Mouse (Mus musculus) kidney, postnatal 0 days (tissue): ENCODE results near the gene Gm21671. TPM values are rescaled to one million over a fixed set of nuclear protein-coding genes. Genes with fewer than 3 reads are reported as not detected.
A peak's percentile ranks its signal among the peaks of the same experiment; 100 is the strongest.
"Not testable (repeated sequence)": the region's sequence is repeated elsewhere in the genome, so short reads cannot be mapped to it uniquely, and the experiment has no call there.

Experiments
- ATAC-seq: fragments of 200-750 bp; cut with Nextera tagmentation; replicated peaks from 2 replicates; pipeline ENCODE4 v1.8.0; 2017; ENCODE audit warnings: low read depth, moderate number of reproducible peaks, moderate TSS enrichment, moderate library complexity; ENCODE audit not compliant: low FRiP score
- DNase-seq: peaks from one replicate; pipeline ENCODE4 v3.0.0-alpha.2; 2016; ENCODE audit warnings: low spot score
- H3K27ac ChIP-seq: fragments of 300-500 bp; sonication (generic); 2 replicates; pipeline ENCODE4 v1.5.1; 2014; ENCODE audit warnings: mild to moderate bottlenecking
- H3K27me3 ChIP-seq: fragments of 300-500 bp; sonication (generic); 2 replicates; pipeline ENCODE4 v1.6.1; 2014; ENCODE audit warnings: low read length, mixed read lengths; ENCODE audit not compliant: insufficient read depth
- H3K36me3 ChIP-seq: fragments of 300-500 bp; sonication (generic); 2 replicates; pipeline ENCODE4 v1.6.1; 2014; ENCODE audit warnings: low read length, mixed read lengths; ENCODE audit not compliant: insufficient read depth
- H3K4me1 ChIP-seq: fragments of 300-500 bp; sonication (generic); replicated peaks from 2 replicates; pipeline ENCODE4 v1.6.1; 2014; ENCODE audit warnings: antibody characterized with exemption, low read length, mixed read lengths; ENCODE audit not compliant: insufficient read depth
- H3K4me2 ChIP-seq: fragments of 300-500 bp; sonication (generic); 2 replicates; pipeline ENCODE4 v1.6.1; 2014; ENCODE audit warnings: mild to moderate bottlenecking, low read length, moderate library complexity, mixed read lengths
- H3K4me3 ChIP-seq: fragments of 300-500 bp; sonication (generic); replicated peaks from 2 replicates; pipeline ENCODE4 v1.5.1; 2014; ENCODE audit warnings: low read depth, low read length
- H3K9ac ChIP-seq: fragments of 300-500 bp; sonication (generic); 2 replicates; pipeline ENCODE4 v1.6.1; 2014; ENCODE audit warnings: low read depth, low read length
- H3K9me3 ChIP-seq: fragments of 300-500 bp; sonication (generic); replicated peaks from 2 replicates; pipeline ENCODE4 v1.6.1; 2016; ENCODE audit warnings: low read length, inconsistent platforms, mixed read lengths
- WGBS: fragments of 180-500 bp; shearing (Covaris S2); extraction: QIAGEN DNeasy Blood & Tissue Kit; methylation state at CpG from one replicate; pipeline ENCODE4 v1.1.7; 2014; 5-methylcytosine and 5-hydroxymethylcytosine counted together
- polyA plus RNA-seq: library from polyadenylated mRNA; unstranded; fragments of >200 nt; fragmentation: Nextera tagmentation; extraction: Ambion mirVana; gene quantifications from 2 replicates; pipeline ENCODE4 v1.2.1, GENCODE M21; 2015

Gm21671 gene
- not detected in 2 replicates for polyA plus RNA-seq

GRCm38 (mm10) chr5:25954317-25954716 lies at the start of gene Gm21671:
TSS of gene Gm21671 (minus strand) at chr5:25954417.
- H3K4me1 ChIP-seq, DNase-seq, H3K4me3 ChIP-seq, H3K27me3 ChIP-seq, H3K9ac ChIP-seq, H3K27ac ChIP-seq, ATAC-seq, H3K36me3 ChIP-seq, H3K9me3 ChIP-seq, H3K4me2 ChIP-seq: not testable (repeated sequence)
- WGBS = 80% methylated on average over 2 of the region's 2 CpGs

GRCm38 (mm10) chr5:25988550-25988949 lies 34.3 kb upstream of the Gm21671 start, which contains the start of gene Gm21698:
TSS of gene Gm21698 (minus strand) at chr5:25988650.
- ATAC-seq, DNase-seq, H3K9ac ChIP-seq, H3K27ac ChIP-seq, H3K27me3 ChIP-seq, H3K9me3 ChIP-seq, H3K4me2 ChIP-seq, H3K4me3 ChIP-seq, H3K36me3 ChIP-seq, H3K4me1 ChIP-seq: not testable (repeated sequence)
- WGBS = no CpG with 5 or more reads among the region's 3 CpGs

GRCm38 (mm10) chr5:25972563-25972962 lies 18.3 kb upstream of the Gm21671 start, which contains the start of gene Gm21680:
TSS of gene Gm21680 (minus strand) at chr5:25972663.
- not testable (repeated sequence) for H3K4me1 ChIP-seq, H3K27ac ChIP-seq, ATAC-seq, H3K9me3 ChIP-seq, H3K4me2 ChIP-seq, H3K27me3 ChIP-seq, H3K4me3 ChIP-seq, DNase-seq, H3K36me3 ChIP-seq, H3K9ac ChIP-seq
- no CpG with 5 or more reads among the region's 2 CpGs for WGBS

- not testable (repeated sequence) for H3K4me2 ChIP-seq, DNase-seq, H3K4me3 ChIP-seq, ATAC-seq, H3K9me3 ChIP-seq, H3K27me3 ChIP-seq, H3K27ac ChIP-seq, H3K4me1 ChIP-seq, H3K36me3 ChIP-seq, H3K9ac ChIP-seq
- WGBS = 66% methylated on average over 16 of the region's 17 CpGs
These were observed 2.8 kb upstream of the Gm21671 start for GRCm38 (mm10) chr5:25957050-25957449.

- peak overlapping the region; percentile 32 for H3K4me2 ChIP-seq
- H3K9ac ChIP-seq, H3K4me3 ChIP-seq, H3K27me3 ChIP-seq, DNase-seq, H3K36me3 ChIP-seq, H3K4me1 ChIP-seq, H3K27ac ChIP-seq, H3K9me3 ChIP-seq: not testable (repeated sequence)
- ATAC-seq = peak; percentile 52; the same call in 1 of the 2 replicates
- WGBS = 35% methylated on average over 30 of the region's 32 CpGs
These were observed 2.4 kb upstream of the Gm21671 start for GRCm38 (mm10) chr5:25956611-25957010.

- H3K27me3 ChIP-seq, H3K4me2 ChIP-seq, H3K36me3 ChIP-seq, H3K27ac ChIP-seq, H3K9me3 ChIP-seq, ATAC-seq, H3K4me3 ChIP-seq, H3K4me1 ChIP-seq, DNase-seq, H3K9ac ChIP-seq: not testable (repeated sequence)
- 82% methylated on average over 2 of the region's 2 CpGs for WGBS
These were observed 8.8 kb downstream of the Gm21671 start for GRCm38 (mm10) chr5:25945391-25945790.

- not testable (repeated sequence) for DNase-seq, H3K9me3 ChIP-seq, H3K4me3 ChIP-seq, H3K9ac ChIP-seq, H3K4me1 ChIP-seq, H3K27ac ChIP-seq, ATAC-seq, H3K4me2 ChIP-seq, H3K36me3 ChIP-seq, H3K27me3 ChIP-seq
- 53% methylated on average over 2 of the region's 2 CpGs for WGBS
These were observed 11.9 kb downstream of the Gm21671 start, which contains the start of gene Gm21663 for GRCm38 (mm10) chr5:25942281-25942680. TSS of gene Gm21663 (minus strand) at chr5:25942381.

Other genes with a start within 250 kb of the Gm21671 start
- gene Xrcc2, start 248.6 kb downstream of the Gm21671 start, polyA plus RNA-seq = 3.6 and 4.5 TPM in 2 replicates
- 5.1 and 5.8 TPM in 2 replicates for gene Actr3b, start 194.4 kb downstream of the Gm21671 start, polyA plus RNA-seq
- gene Gm21663, start 12.0 kb downstream of the Gm21671 start, polyA plus RNA-seq = not detected in 2 replicates
- gene Gm21680, start 18.2 kb upstream of the Gm21671 start, polyA plus RNA-seq = not detected in 2 replicates
- not detected in 2 replicates for gene Gm21698, start 34.2 kb upstream of the Gm21671 start, polyA plus RNA-seq
- gene Gm1979, start 50.4 kb upstream of the Gm21671 start, polyA plus RNA-seq = 0.05 TPM in 1 of 2 replicates, not detected in the other
- not detected in 2 replicates for gene Gm5862, start 68.5 kb upstream of the Gm21671 start, polyA plus RNA-seq
- gene Speer4a, start 85.1 kb upstream of the Gm21671 start, polyA plus RNA-seq = not detected in 2 replicates
- gene Gm7347, start 104.2 kb upstream of the Gm21671 start, polyA plus RNA-seq = not detected in 2 replicates
- gene Gm10471, start 134.9 kb upstream of the Gm21671 start, polyA plus RNA-seq = not detected in 2 replicates
- not detected in 2 replicates for gene 5031410I06Rik, start 150.9 kb upstream of the Gm21671 start, polyA plus RNA-seq
- gene Gm10220, start 167.0 kb upstream of the Gm21671 start, polyA plus RNA-seq = not detected in 2 replicates